Mouse (Mus musculus) MN1 (cell line): ENCODE results near the gene Zic5.

Experiments used
- DNase-seq: peaks from one replicate; pipeline ENCODE4 v3.0.0-alpha.2; 2016; ENCODE audit warnings: low spot score

The Zic5 gene

DNA sequence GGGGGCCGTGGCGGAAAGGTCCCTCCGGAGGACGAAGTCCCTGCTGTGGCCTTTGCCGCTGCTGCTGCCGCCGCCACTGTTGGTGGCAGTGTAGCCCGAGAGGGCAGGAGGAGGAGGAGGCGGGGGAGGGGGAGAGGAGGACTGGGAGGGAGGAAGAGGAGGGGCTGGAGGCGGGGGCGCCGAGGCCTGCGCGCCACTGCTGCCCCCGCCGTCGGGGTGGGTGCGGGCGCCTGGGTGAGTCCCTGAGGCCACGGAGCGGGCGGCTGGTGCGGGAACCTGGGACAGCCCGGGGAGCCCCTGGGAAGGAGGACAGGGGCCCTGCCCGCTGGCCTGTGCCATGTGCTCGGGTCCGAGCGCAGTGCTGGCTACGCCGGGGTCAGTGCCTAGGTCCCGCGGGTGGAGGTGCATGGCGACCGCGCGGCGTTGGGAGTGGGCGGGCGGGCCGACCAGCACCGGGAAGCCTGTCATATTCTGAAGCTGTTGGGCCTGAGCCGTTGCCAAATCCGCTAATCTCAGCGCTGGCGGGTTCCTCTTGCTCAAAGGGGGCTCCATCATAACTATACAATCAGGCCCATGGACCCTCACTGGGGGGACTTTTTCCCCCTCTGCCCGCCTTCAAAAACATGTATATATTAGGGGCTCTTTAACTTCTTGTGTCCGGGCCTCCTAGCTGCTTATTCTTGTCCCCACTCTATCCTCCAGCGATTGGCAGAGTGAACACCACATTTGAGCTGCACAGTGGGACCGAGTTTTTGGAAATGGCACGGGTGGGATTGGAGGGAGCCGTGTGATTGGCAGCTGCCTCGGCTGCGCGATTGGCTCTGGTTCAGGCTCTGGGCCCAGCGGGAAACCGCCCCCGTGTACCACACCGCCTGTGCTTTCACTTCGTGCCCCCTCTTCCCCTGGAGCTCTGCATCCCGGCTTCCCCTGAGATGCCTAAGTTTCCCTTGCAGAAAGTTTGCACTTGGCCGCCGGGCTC is at the start of gene Zic5:
TSS of gene Zic5 (minus strand) at position 915 of the 979 bp plus-strand sequence.
- DNase-seq, result peak; percentile 72

- DNase-seq, result peak; percentile 17
Observed at GRCm38 (mm10) chr14:122513511-122514036, 48.1 kb upstream of the Zic5 start.

- no peak for DNase-seq
Observed at GRCm38 (mm10) chr14:122511519-122511918, 46.0 kb upstream of the Zic5 start.

GRCm38 (mm10) chr14:122509058-122509457 is 43.6 kb upstream of the Zic5 start:
- DNase-seq, result no peak

DNA sequence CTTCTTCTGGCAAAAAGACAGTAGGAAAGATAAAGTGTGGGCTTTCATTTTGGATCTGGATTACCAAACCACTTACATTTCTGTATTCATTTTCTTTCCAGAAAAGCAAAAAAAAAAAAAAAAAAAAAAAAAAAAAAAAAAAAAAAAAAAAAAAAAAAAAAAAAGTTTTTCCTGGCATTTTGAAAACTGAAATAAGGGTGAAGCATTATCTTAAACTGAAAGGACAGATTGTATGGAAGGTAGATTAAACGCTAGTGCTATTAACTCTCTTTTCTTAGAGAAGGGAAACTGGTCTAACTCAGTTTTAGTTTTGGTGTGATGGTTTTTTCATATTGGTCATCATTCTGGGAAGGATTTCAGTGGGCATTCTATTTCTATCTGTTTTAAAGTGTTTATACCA is 26.5 kb upstream of the Zic5 start:
- DNase-seq, result no peak

DNA sequence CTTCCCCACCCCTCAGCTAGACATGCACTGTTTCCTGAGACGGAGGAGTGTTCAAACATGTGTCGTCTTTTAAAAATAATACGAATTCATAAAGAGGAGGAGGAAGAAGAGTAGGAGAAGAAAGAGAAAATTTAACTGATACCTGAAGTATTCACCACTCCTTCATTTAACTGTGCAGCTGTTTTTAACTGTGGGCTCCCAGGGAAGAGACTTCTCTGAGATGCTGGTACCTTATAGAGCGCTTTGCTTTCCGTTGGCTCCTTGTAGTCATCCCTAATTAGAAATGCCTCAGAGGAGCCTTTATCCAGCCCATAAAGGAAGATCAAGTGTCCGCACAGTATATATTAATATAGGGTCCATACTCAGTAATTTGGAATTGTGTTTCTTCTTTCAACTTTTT is 26.0 kb upstream of the Zic5 start:
- DNase-seq, result no peak

DNA sequence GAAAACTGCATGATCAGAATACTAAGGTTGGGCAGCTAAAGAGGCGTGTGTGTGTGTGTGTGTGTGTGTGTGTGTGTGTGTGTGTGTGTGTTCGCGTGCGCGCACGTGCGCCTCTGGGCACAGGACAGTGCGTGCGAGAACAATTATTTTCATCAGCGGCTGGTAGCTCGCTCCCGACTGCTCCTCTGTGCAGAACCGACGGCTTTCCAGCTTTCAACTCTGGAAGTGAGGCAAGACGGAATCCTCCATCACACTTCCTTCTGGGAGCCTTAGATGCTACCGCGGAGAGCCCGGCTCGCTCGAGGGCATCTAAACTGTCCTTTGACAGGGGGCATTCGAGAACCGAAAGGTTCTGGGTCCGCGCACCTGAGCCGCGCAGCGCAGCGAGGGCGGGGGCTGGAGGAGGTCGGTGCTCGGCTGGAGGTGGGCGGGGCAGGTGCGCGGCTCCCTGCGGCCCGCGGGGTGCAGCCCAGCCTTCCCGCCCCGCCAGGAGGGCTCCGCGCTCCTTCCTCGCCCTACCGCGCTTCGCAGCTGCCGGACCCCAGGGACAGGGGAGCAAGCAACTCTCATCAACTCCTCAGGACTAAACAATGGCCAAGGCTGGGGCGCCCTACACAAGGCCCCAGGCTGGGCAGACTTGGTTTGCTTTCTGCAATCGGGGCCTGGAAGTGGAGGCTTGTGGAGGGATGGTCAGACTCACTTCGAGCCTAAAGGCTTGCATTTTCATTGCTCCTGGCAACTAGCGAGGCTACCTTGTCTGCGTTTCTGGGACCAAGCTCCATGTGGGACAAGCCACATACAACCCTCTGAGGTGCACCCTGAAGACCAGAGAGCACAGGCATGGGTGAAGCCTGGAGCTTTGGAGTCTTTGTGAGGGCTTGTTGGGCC is 25.2 kb upstream of the Zic5 start, which contains the start of gene Gm10837:
TSS of gene Gm10837 (plus strand) at position 146 of the 888 bp plus-strand sequence.
- DNase-seq, result no peak

- DNase-seq, result no peak
Observed at GRCm38 (mm10) chr14:122489686-122490414, 24.4 kb upstream of the Zic5 start.

DNA sequence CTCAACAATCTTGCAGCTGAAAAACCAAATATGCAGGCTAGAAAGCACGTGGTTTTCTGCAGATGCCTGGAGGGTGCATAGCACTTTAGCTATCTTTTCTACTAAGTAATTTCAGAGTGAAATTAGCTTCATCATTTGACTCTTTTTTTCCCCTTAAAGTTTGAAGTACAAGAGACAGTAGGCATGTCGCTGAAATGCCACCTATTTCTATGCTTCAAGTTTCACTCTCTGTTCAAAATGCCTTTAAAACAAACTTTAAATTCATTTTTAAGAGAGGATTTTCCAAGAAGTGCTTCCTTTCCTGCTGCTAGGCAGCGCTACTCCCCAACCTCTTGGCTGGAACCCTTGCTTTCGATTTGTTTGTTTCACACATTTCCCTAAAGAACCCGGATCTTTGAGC is 23.6 kb upstream of the Zic5 start:
- no peak for DNase-seq

GRCm38 (mm10) chr14:122487366-122487765 is 21.9 kb upstream of the Zic5 start:
- no peak for DNase-seq

DNA sequence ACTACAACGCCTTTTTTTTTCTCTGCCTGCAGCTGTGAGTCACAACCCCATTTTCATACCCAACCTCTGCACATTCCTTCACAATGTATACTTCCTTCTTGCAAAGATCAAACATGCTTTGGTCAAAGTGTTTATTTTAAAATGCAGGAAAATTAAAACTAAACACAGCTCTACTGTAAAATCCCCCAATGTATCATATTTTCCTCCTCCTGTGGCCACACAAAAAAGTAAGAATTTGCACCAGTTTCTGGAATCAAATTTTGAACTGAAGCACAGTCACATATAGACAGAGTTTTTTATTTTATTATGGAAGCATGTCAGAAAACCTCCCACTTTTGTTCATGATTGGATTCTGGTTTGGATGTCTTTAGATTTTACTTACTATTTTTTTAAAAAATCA is 21.1 kb upstream of the Zic5 start:
- no peak for DNase-seq

DNA sequence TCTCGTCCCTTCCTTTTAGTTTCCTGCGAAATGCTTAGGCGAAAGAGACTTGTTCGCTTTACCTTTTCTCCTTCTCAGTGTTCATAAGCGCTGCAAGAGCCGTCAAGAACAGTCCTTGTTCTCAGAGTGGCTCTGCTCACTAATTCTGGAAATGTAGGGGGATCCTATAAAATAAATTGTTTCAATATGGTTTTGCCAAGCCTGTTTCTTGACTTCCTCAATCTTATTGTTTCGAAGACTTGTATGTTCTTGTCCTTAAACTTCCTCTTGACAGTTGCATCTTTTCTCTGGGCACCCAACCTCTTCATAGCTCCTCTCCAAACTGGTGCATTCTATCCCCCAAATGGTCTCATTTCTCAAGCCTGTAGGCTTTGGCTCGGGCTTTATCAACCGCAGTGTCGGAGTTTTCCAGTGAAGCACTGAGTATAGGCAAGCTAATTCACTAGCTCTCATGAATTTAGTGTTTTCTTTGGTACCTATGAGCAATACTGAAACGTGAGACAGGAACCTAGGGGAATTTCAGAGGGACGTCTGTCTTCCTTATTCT is 20.2 kb upstream of the Zic5 start:
- no peak for DNase-seq

DNA sequence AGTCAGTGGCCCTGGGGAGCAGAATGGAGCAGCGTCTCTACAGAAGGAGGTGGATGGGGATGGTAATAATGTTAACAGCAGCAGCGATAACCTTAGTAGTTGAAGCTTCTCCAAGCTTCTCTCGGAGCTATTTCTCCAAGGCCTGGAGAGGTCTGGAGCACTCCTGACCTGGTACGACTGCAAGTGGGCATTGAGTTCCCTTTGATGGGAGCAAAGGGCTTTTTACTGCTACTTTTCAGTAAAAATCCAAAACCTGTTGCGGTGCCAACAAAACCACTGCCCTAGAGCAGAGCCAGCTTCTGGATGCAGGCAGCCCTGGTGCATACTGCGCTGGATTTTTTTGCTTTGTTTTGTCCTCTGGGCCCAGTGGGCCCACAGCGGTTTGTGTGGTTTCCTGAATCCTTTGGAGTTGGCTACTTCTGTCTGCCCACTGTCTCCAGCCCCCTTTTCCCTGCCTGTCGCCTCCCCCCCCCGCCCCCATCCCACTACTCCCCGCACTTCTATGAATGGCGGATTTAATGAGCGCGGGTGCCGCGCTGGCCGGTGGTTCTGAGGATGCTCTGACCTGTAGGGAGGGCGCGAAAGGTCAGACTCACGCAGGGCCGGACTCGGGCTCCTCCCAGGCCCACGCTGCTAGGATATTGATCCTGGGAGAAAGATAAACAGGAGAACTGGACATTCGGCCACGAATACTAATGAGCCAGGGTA is 19.5 kb upstream of the Zic5 start:
- no peak for DNase-seq

- no peak for DNase-seq
Observed at GRCm38 (mm10) chr14:122484458-122484843, 19.0 kb upstream of the Zic5 start.

- DNase-seq, result no peak
Observed at GRCm38 (mm10) chr14:122483556-122484421, 18.3 kb upstream of the Zic5 start.

GRCm38 (mm10) chr14:122483024-122483385 is 17.5 kb upstream of the Zic5 start:
- no peak for DNase-seq

DNA sequence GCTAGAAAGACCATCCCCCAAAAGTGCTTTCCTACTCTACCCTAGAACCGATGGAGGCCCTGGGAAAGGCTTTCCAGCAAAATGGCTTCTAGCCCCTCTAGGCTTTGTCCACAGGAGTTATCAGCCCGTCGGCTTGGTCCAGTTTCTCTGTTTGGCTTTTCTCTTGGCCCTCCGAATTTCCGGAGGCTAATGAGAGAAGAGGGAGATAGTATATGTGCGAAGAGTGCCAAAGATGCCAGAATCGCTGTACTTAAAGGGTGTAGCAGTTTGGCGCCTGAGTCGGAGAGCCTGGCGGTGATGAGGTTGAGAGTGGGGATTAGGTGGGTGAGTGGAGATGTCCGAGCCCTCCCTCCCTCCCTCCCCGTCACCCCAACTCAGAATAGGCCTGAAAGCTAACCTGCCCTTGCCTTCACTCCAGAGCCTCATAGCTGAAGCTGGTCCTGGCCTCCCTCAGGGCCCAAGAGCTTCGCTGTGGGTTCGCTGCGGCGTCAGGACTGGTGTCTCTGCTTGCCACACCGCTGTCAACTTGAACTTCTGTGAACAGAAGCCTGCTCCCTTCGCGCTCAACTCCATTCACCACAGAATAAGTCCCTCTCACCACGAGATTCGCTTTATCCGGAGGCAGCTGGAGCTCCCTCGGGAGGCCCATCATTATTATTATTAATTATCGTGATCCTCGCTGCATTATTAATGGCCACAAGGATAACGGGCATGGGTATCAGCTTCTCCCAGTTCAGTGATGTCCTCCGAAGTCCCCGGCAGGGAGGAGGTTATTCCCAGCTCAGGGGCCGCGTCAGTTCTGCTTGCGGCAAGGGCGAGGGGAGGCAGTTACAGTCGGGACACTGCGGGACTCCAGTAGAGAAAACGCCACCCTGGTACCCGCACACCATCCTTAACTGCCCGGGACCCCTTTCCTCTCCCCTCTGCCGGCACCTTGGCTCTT is 16.9 kb upstream of the Zic5 start:
- DNase-seq, result no peak

DNA sequence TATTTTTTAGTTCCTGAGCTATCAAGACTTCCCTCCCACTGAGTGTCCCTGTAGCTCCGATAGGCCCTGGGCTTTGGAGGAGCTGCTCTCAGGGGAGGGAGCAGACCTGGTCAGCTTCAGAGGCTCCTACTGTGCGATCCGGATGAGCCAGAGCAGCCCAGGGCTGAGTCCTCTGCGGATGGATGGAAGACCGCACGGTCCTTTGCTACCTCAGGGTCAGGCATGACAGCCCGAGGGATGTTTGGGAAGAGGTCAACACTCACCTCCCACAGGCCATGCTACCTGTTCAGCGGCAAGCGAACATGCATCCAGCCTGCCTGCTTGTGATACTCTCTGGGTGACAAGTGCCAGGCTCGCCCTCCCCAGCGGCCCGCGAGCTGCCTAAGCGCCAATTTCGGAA is 15.7 kb upstream of the Zic5 start:
- DNase-seq, result no peak

- DNase-seq, result no peak
Observed at GRCm38 (mm10) chr14:122480355-122480754, 14.9 kb upstream of the Zic5 start.
